Mouse (Mus musculus) liver (tissue): ENCODE measurements around the gene Hmcn2.

Experiments
- DNase-seq: peaks from one replicate; pipeline ENCODE4 v3.0.0-alpha.2; 2020; ENCODE audit warnings: mixed read lengths

The Hmcn2 gene

GRCm38 (mm10) chr2:31314007-31314465, at the start of gene Hmcn2:
TSS of gene Hmcn2 (plus strand) at chr2:31314415.
- DNase-seq = no peak

- no peak for DNase-seq
These were observed 46.8 kb upstream of the Hmcn2 start for GRCm38 (mm10) chr2:31267447-31267846.

GRCm38 (mm10) chr2:31268631-31269030, 45.6 kb upstream of the Hmcn2 start:
- no peak for DNase-seq

GRCm38 (mm10) chr2:31269188-31269587, 45.0 kb upstream of the Hmcn2 start:
- no peak for DNase-seq

GRCm38 (mm10) chr2:31269847-31270246, 44.4 kb upstream of the Hmcn2 start:
- no peak for DNase-seq

GRCm38 (mm10) chr2:31270470-31270869, 43.7 kb upstream of the Hmcn2 start:
- DNase-seq = no peak

GRCm38 (mm10) chr2:31271071-31271470, 43.1 kb upstream of the Hmcn2 start:
- DNase-seq = no peak

GRCm38 (mm10) chr2:31274993-31275392, 39.2 kb upstream of the Hmcn2 start:
- no peak for DNase-seq

- no peak for DNase-seq
These were observed 36.4 kb upstream of the Hmcn2 start for GRCm38 (mm10) chr2:31277810-31278209.

- DNase-seq = no peak
These were observed 35.7 kb upstream of the Hmcn2 start for GRCm38 (mm10) chr2:31278483-31278882.

- DNase-seq = no peak
These were observed 33.1 kb upstream of the Hmcn2 start for GRCm38 (mm10) chr2:31281138-31281537.

GRCm38 (mm10) chr2:31282266-31282665, 31.9 kb upstream of the Hmcn2 start:
- no peak for DNase-seq

- no peak for DNase-seq
These were observed 31.3 kb upstream of the Hmcn2 start for GRCm38 (mm10) chr2:31282880-31283279.

GRCm38 (mm10) chr2:31284531-31284930, 29.7 kb upstream of the Hmcn2 start:
- no peak for DNase-seq

GRCm38 (mm10) chr2:31291421-31291820, 22.8 kb upstream of the Hmcn2 start:
- peak; percentile 53 for DNase-seq

GRCm38 (mm10) chr2:31294985-31295384, 19.2 kb upstream of the Hmcn2 start:
- DNase-seq = peak; percentile 74

- DNase-seq = no peak
These were observed 17.8 kb upstream of the Hmcn2 start for GRCm38 (mm10) chr2:31296395-31296794.

GRCm38 (mm10) chr2:31297602-31298268, 16.5 kb upstream of the Hmcn2 start:
- peak; percentile 53 for DNase-seq

- no peak for DNase-seq
These were observed 15.4 kb upstream of the Hmcn2 start for GRCm38 (mm10) chr2:31298814-31299213.

- no peak for DNase-seq
These were observed 14.9 kb upstream of the Hmcn2 start for GRCm38 (mm10) chr2:31299266-31299665.

- DNase-seq = no peak
These were observed 14.2 kb upstream of the Hmcn2 start for GRCm38 (mm10) chr2:31299996-31300395.

- DNase-seq = no peak
These were observed 11.0 kb upstream of the Hmcn2 start for GRCm38 (mm10) chr2:31303177-31303576.

- no peak for DNase-seq
These were observed 10.0 kb upstream of the Hmcn2 start for GRCm38 (mm10) chr2:31304191-31304590.

- no peak for DNase-seq
These were observed 9.2 kb upstream of the Hmcn2 start for GRCm38 (mm10) chr2:31304801-31305665.
